Mouse (Mus musculus): Measurements from ENCODE around the gene Pcbp2.

- TF ChIP-seq CTCF (IDR thresholded peaks at IDR 0.05; ENCODE audit: low read depth) (no peak), EP300 (IDR thresholded peaks at IDR 0.05; ENCODE audit: low read depth) (no peak)
Measured at GRCm38 (mm10) chr15:102459381-102459780, 11.0 kb upstream of the Pcbp2 start.

All from liver, postnatal 0 days (tissue).